Mouse (Mus musculus) lung, postnatal 0 days (tissue): ENCODE measurements around the gene Nup54.

Experiments
- CTCF ChIP-seq: IDR thresholded peaks from 2 replicates; pipeline ENCODE4 v1.5.1; 2016; ENCODE audit warnings: antibody characterized with exemption, mild to moderate bottlenecking
- EP300 ChIP-seq: IDR thresholded peaks from 2 replicates; pipeline ENCODE4 v1.6.1; 2016; ENCODE audit warnings: antibody characterized with exemption, mild to moderate bottlenecking, control low read depth

GRCm38 (mm10) chr5:92370392-92370791, 64.6 kb downstream of the Nup54 start:
- no peak for TF ChIP-seq CTCF
- TF ChIP-seq EP300, result no peak
